Comparison of ENCODE assay signal across 9 mouse cellular contexts in the genomic region with DNA sequence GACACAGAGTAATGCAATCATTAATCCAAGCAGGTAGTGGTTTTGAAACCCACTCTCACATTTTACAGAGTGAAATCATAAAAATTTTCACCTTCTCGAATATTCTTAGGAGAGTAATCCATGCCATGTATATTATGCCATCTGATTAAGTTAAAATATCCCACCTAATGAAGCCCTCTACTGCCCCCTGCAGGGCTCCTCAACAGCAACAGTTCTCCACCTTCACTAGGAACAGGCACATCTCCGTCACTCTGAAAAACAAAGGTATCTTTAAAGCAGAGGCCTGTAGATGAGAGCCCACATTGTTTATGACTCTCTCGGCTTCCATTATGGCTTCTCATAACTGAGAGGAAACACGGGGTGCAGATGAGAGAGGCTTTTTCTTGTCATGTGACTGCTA.
DNase-seq lines count a peak whose midpoint lies in the region; ATAC-seq and TF ChIP-seq lines count a peak whose summit lies in the region.
"Had no signal": no experiment of that assay in that cellular context is flagged by ENCODE, and none has a peak within 500 bp of the region (broad histone marks: within the 10 kb centered on the region; RNA-seq: fewer than 3 reads in every experiment).

No protein-coding gene starts in this region.

- ATAC-seq in intestine, postnatal 0 days: no peak
- no peak; the same call in 1 of the 2 replicates for ATAC-seq in intestine, embryonic 15.5 days
- no peak for ATAC-seq in forebrain, postnatal 0 days
- peak; percentile 94 for ATAC-seq in megakaryocyte progenitor cell, adult 5-6 weeks (replicated peaks; ENCODE audit: poor library complexity)

- no peak for TF ChIP-seq POLR2A in bone marrow, adult 2 months (IDR thresholded peaks at IDR 0.05; ENCODE audit: borderline replicate concordance, control insufficient read depth, low read depth, low read length)

- no peak overlapping the region for H3K9ac ChIP-seq in intestine, postnatal 0 days (ENCODE audit: low read depth, low read length)
- H3K9ac ChIP-seq in intestine, embryonic 15.5 days: no peak overlapping the region
- no peak overlapping the region for H3K9ac ChIP-seq in forebrain, postnatal 0 days
- H3K9ac ChIP-seq: limb, embryonic 13.5 days had no signal

- H3K4me3 ChIP-seq in intestine, postnatal 0 days (ENCODE audit: low read depth, low read length): no peak overlapping the region
- H3K4me3 ChIP-seq in intestine, embryonic 15.5 days (replicated peaks): no peak overlapping the region
- H3K4me3 ChIP-seq in E14TG2a.4 (replicated peaks; ENCODE audit: low read length): no peak overlapping the region
- no peak overlapping the region for H3K4me3 ChIP-seq in bone marrow, adult 2 months (replicated peaks; ENCODE audit: control insufficient read depth, low read depth, low read length)
- no peak overlapping the region for H3K4me3 ChIP-seq in forebrain, postnatal 0 days (ENCODE audit: low read depth, low read length)
- H3K4me3 ChIP-seq: limb, embryonic 13.5 days had no signal

- H3K27ac ChIP-seq in intestine, postnatal 0 days (ENCODE audit: low read depth, low read length): no peak overlapping the region
- H3K27ac ChIP-seq in intestine, embryonic 15.5 days: no peak overlapping the region
- H3K27ac ChIP-seq in bone marrow, adult 2 months (ENCODE audit: control insufficient read depth, insufficient read depth, low read depth, low read length, poor library complexity): no peak overlapping the region
- H3K27ac ChIP-seq in forebrain, postnatal 0 days (ENCODE audit: low read depth, low read length): no peak overlapping the region
- H3K27ac ChIP-seq: limb, embryonic 13.5 days had no signal

- H3K4me1 ChIP-seq in intestine, postnatal 0 days (replicated peaks; ENCODE audit: control insufficient read depth, insufficient read depth, low read length): no peaks in the 10 kb centered on the region
- no peaks in the 10 kb centered on the region for H3K4me1 ChIP-seq in intestine, embryonic 15.5 days (replicated peaks)
- no peaks in the 10 kb centered on the region for H3K4me1 ChIP-seq in E14TG2a.4 (replicated peaks; ENCODE audit: low read depth, low read length)
- no peaks in the 10 kb centered on the region for H3K4me1 ChIP-seq in bone marrow, adult 2 months (ENCODE audit: control insufficient read depth, insufficient read depth, low read length)
- no peaks in the 10 kb centered on the region for H3K4me1 ChIP-seq in forebrain, postnatal 0 days (ENCODE audit: insufficient read depth)
- H3K4me1 ChIP-seq: limb, embryonic 13.5 days had no signal

- no peaks in the 10 kb centered on the region for H3K9me3 ChIP-seq in intestine, postnatal 0 days (ENCODE audit: control insufficient read depth)
- no peaks in the 10 kb centered on the region for H3K9me3 ChIP-seq in intestine, embryonic 15.5 days
- H3K9me3 ChIP-seq in E14TG2a.4 (ENCODE audit: low read length): no peaks in the 10 kb centered on the region
- no peaks in the 10 kb centered on the region for H3K9me3 ChIP-seq in forebrain, postnatal 0 days (ENCODE audit: low read length)
- H3K9me3 ChIP-seq: limb, embryonic 13.5 days had no signal

- TF ChIP-seq CTCF in intestine, postnatal 0 days (IDR thresholded peaks at IDR 0.05; ENCODE audit: low read depth): peak; percentile 71
- peak; percentile 85 for TF ChIP-seq CTCF in E14TG2a.4 (conservative IDR thresholded peaks at IDR 0.05; ENCODE audit: low read length)
- peak; percentile 26; the same call in 1 of the 2 replicates for TF ChIP-seq CTCF in bone marrow, adult 2 months (IDR thresholded peaks at IDR 0.05; ENCODE audit: control insufficient read depth, insufficient read depth, low read length)
- peak; percentile 50 for TF ChIP-seq CTCF in forebrain, postnatal 0 days (IDR thresholded peaks at IDR 0.05; ENCODE audit: low read depth)

- no peaks in the 10 kb centered on the region for H3K27me3 ChIP-seq in intestine, postnatal 0 days (replicated peaks; ENCODE audit: control insufficient read depth, insufficient read depth, low read length)
- no peaks in the 10 kb centered on the region for H3K27me3 ChIP-seq in intestine, embryonic 15.5 days (replicated peaks)
- no peaks in the 10 kb centered on the region for H3K27me3 ChIP-seq in E14TG2a.4 (ENCODE audit: insufficient read depth, low read length)
- no peaks in the 10 kb centered on the region for H3K27me3 ChIP-seq in forebrain, postnatal 0 days (ENCODE audit: insufficient read depth, low read length)
- H3K27me3 ChIP-seq: limb, embryonic 13.5 days had no signal

- no peaks in the 10 kb centered on the region; the same call in 1 of the 2 replicates for H3K36me3 ChIP-seq in intestine, postnatal 0 days (ENCODE audit: control insufficient read depth, insufficient read depth)
- H3K36me3 ChIP-seq in intestine, embryonic 15.5 days: no peaks in the 10 kb centered on the region
- peaks cover 14% of the 10 kb centered on the region; the same call in 1 of the 2 replicates for H3K36me3 ChIP-seq in E14TG2a.4 (ENCODE audit: insufficient read depth, low read length)
- H3K36me3 ChIP-seq in forebrain, postnatal 0 days (ENCODE audit: insufficient read depth): no peaks in the 10 kb centered on the region
- H3K36me3 ChIP-seq: limb, embryonic 13.5 days had no signal

- WGBS in intestine, postnatal 0 days: 60% methylated on average over 4 of the region's 4 CpGs
- 59% methylated on average over 4 of the region's 4 CpGs for WGBS in intestine, embryonic 15.5 days
- 37% methylated on average over 4 of the region's 4 CpGs for WGBS in bone marrow, adult 2 months
- WGBS in forebrain, postnatal 0 days: 54% methylated on average over 4 of the region's 4 CpGs

- H3K4me2 ChIP-seq in intestine, postnatal 0 days (replicated peaks; ENCODE audit: low read depth): no peak overlapping the region
- no peak overlapping the region for H3K4me2 ChIP-seq in intestine, embryonic 15.5 days (replicated peaks)
- no peak overlapping the region for H3K4me2 ChIP-seq in forebrain, postnatal 0 days (ENCODE audit: low read depth)
- H3K4me2 ChIP-seq: limb, embryonic 13.5 days had no signal

- DNase-seq in forebrain, postnatal 0 days: peak; percentile 12
- peak; percentile 30 for DNase-seq in layer of hippocampus, adult 11-12 months (ENCODE audit: low spot score)
- DNase-seq in thymus, postnatal 4 days: peak; percentile 60

Comparison
In these comparisons a context has a peak if more than half of its experiments do, and no peak if none do; other contexts are left out.
1. CTCF ChIP-seq: peak in every context shown above with its lines; median percentile 85 in E14TG2a.4; 71 in intestine, postnatal 0 days; 50 in forebrain, postnatal 0 days; 26 in bone marrow, adult 2 months.